Mouse (Mus musculus) A20 (cell line): ENCODE results near the gene Park7.

Experiments used
- DNase-seq: peaks from one replicate; pipeline ENCODE4 v3.0.0-alpha.2; 2011; ENCODE audit warnings: low read depth, low spot score

The Park7 gene

GRCm38 (mm10) chr4:150914290-150914733, at the start of gene Park7, which contains the start of gene Tnfrsf9:
Gene Park7, minus strand, starts transcription at chr4:150914437.
Gene Tnfrsf9, plus strand, starts transcription at chr4:150914562.
- peak; percentile 99 for DNase-seq

GRCm38 (mm10) chr4:150963711-150964110, 49.5 kb upstream of the Park7 start:
- no peak for DNase-seq

- no peak for DNase-seq
Observed at GRCm38 (mm10) chr4:150962231-150962630, 48.0 kb upstream of the Park7 start.

- DNase-seq = no peak
Observed at GRCm38 (mm10) chr4:150958536-150958935, 44.3 kb upstream of the Park7 start.

- no peak for DNase-seq
Observed at GRCm38 (mm10) chr4:150957106-150957458, 42.8 kb upstream of the Park7 start.

- DNase-seq = no peak
Observed at GRCm38 (mm10) chr4:150956369-150957105, 42.3 kb upstream of the Park7 start.

- DNase-seq = no peak
Observed at GRCm38 (mm10) chr4:150950972-150951371, 36.7 kb upstream of the Park7 start.

GRCm38 (mm10) chr4:150944707-150945106, 30.5 kb upstream of the Park7 start:
- DNase-seq = no peak

GRCm38 (mm10) chr4:150939991-150940651, 25.9 kb upstream of the Park7 start:
- DNase-seq = peak; percentile 67

- no peak for DNase-seq
Observed at GRCm38 (mm10) chr4:150938063-150938452, 23.8 kb upstream of the Park7 start.

GRCm38 (mm10) chr4:150937293-150938062, 23.2 kb upstream of the Park7 start:
- no peak for DNase-seq

GRCm38 (mm10) chr4:150933503-150933902, 19.3 kb upstream of the Park7 start:
- no peak for DNase-seq

GRCm38 (mm10) chr4:150927789-150928188, 13.6 kb upstream of the Park7 start:
- DNase-seq = peak; percentile 45

GRCm38 (mm10) chr4:150926924-150927705, 12.9 kb upstream of the Park7 start:
- DNase-seq = peak; percentile 28

- DNase-seq = peak; percentile 71
Observed at GRCm38 (mm10) chr4:150925923-150926322, 11.7 kb upstream of the Park7 start.

GRCm38 (mm10) chr4:150924936-150925335, 10.7 kb upstream of the Park7 start:
- no peak for DNase-seq

- no peak for DNase-seq
Observed at GRCm38 (mm10) chr4:150924308-150924707, 10.1 kb upstream of the Park7 start.

- no peak for DNase-seq
Observed at GRCm38 (mm10) chr4:150921206-150921605, 7.0 kb upstream of the Park7 start.

- no peak for DNase-seq
Observed at GRCm38 (mm10) chr4:150917336-150918027, 3.2 kb upstream of the Park7 start.

- peak; percentile 55 for DNase-seq
Observed at GRCm38 (mm10) chr4:150915181-150915906, 1.1 kb upstream of the Park7 start.
